Mouse (Mus musculus): ENCODE data around the gene Gm45062. TPM values are rescaled to one million over a fixed set of nuclear protein-coding genes. Genes with fewer than 3 reads are reported as not detected.
"Not testable (repeated sequence)": the region's sequence is repeated elsewhere in the genome, so short reads cannot be mapped to it uniquely, and the experiment has no call there.

The Gm45062 gene
- polyA plus RNA-seq, 1 experiment from 2014 or later: 5.5 TPM

DNA sequence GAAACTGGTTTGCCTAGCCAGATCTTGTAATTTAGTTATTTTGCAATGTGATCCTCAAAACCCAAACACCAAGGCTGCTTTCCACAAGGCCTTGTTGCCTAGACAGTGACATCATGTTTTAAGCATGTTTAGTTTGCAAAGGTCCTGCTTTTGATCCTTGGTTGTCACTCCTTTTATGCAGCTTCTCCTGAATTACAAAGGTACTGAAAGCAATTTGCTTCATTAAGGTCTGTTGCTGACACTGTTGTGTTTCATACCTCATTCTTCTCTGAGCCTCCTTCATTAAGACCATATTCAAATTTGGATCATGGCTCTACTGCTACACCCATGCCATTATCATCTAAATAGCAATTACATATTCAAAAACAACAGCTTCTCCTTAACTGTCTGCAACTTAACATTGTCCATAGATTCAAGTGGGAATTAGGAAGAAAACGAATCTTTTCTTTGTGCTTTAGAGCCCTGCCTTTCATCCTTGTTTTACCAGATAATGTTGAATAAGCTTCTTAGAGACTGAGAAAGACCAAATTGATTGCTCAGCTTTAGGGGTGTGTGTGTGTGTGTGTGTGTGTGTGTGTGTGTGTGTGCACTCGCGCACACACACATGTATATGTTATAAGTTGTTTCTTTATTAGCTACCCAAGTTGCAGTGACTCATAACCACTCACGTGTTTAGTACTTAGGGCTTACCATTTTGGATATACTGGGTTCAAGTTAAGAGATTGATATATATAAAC, 35.0 kb downstream of the Gm45062 start:
- H3K27me3 ChIP-seq (ENCODE audit: control insufficient read depth, insufficient read depth, low read length): no peaks in the 10 kb centered on the region
- H3K9me3 ChIP-seq (ENCODE audit: control insufficient read depth, low read length): no peaks in the 10 kb centered on the region
- no peaks in the 10 kb centered on the region for H3K36me3 ChIP-seq (ENCODE audit: control insufficient read depth, insufficient read depth, low read length)
- no peak overlapping the region for H3K4me2 ChIP-seq (replicated peaks; ENCODE audit: low read depth, low read length)
- H3K4me1 ChIP-seq (ENCODE audit: control insufficient read depth, insufficient read depth, low read length): no peaks in the 10 kb centered on the region
- H3K9ac ChIP-seq (ENCODE audit: low read depth, low read length): no peak overlapping the region
- 87% methylated on average over 4 of the region's 4 CpGs for WGBS
- H3K4me3 ChIP-seq (ENCODE audit: low read length): no peak overlapping the region
- ATAC-seq (ENCODE audit: low FRiP score, low TSS enrichment): no peak
- no peak overlapping the region for H3K27ac ChIP-seq (ENCODE audit: low read depth, low read length)

GRCm38 (mm10) chr6:8299066-8299863, 40.0 kb downstream of the Gm45062 start:
- no peaks in the 10 kb centered on the region for H3K4me1 ChIP-seq (ENCODE audit: control insufficient read depth, insufficient read depth, low read length)
- no peak overlapping the region for H3K4me2 ChIP-seq (replicated peaks; ENCODE audit: low read depth, low read length)
- no peak for ATAC-seq (ENCODE audit: low FRiP score, low TSS enrichment)
- WGBS: 86% methylated on average over 6 of the region's 6 CpGs
- no peak overlapping the region for H3K4me3 ChIP-seq (ENCODE audit: low read length)
- H3K27me3 ChIP-seq (ENCODE audit: control insufficient read depth, insufficient read depth, low read length): no peaks in the 10 kb centered on the region
- no peaks in the 10 kb centered on the region for H3K36me3 ChIP-seq (ENCODE audit: control insufficient read depth, insufficient read depth, low read length)
- H3K9me3 ChIP-seq (ENCODE audit: control insufficient read depth, low read length): no peaks in the 10 kb centered on the region
- H3K27ac ChIP-seq (ENCODE audit: low read depth, low read length): no peak overlapping the region
- no peak overlapping the region for H3K9ac ChIP-seq (ENCODE audit: low read depth, low read length)

DNA sequence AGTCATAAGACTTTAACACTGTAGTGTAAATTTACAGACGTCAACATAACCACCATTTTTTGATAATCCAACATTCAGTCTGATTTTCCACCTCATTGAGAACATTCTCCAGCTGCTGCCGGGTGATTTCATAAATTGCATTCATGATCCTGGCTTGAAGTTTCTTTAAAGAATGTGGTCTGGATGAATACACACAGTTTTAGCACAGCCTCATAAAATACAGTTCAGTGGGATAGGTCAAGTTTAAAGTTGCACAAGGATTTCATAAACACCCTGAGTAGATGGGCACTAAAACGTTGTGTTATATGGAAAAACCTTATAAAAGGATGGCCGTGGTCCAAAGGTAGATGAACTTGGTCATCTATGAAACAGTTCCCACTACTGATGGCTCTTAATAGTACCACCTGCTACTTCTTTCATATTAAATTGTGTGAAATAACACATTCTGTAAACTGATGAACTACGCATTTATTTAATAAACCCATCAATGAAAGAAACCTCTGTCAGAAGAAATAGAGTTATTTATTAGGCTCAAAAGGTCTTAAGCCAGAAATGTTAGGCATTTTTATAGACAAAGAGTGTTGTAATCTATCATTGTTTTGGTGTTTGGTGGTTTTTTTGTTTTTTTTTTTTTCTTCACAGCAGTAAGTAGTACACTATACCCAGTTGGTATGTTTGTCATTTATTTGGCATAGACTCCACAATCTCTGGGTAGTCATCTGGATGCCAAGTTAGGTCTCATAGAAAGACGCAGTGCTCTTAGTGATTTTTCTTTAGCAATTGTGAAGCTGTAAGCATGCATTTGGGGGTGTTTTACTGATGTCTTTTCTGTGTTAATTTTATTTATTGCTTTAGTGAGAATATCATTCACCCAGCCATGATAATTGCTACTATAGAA, 48.9 kb downstream of the Gm45062 start:
- ATAC-seq (ENCODE audit: low FRiP score, low TSS enrichment): no peak
- Histone ChIP-seq H3K4me3 (ENCODE audit: low read length) (no peak overlapping the region), H3K27me3 (ENCODE audit: control insufficient read depth, insufficient read depth, low read length) (no peaks in the 10 kb centered on the region), H3K4me1 (ENCODE audit: control insufficient read depth, insufficient read depth, low read length) (no peaks in the 10 kb centered on the region), H3K27ac (ENCODE audit: low read depth, low read length) (no peak overlapping the region), H3K9ac (ENCODE audit: low read depth, low read length) (no peak overlapping the region), H3K4me2 (replicated peaks; ENCODE audit: low read depth, low read length) (no peak overlapping the region), H3K9me3 (ENCODE audit: control insufficient read depth, low read length) (no peaks in the 10 kb centered on the region), H3K36me3 (ENCODE audit: control insufficient read depth, insufficient read depth, low read length) (no peaks in the 10 kb centered on the region)
- 75% methylated on average over 6 of the region's 6 CpGs for WGBS

DNA sequence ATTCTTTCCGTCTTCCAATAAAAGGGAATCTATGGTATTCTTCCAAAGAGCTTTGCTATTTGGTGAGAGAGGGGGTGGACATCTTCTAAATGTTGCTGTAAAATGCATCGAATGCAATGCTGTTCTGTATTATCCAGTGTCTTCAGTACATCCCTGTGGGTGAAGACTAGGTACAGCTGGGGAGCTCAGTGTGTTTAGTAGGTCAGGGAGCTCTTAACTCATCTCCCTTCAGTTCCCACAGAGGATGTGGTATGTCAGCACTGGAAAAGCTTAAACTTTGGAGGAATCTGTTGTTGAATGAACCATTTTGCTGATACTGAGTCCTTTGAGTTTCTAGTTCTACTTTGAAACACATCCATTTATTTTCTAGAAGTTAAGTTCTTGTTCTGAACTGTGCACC, 53.3 kb downstream of the Gm45062 start:
- Histone ChIP-seq H3K4me3 (ENCODE audit: low read length) (no peak overlapping the region), H3K4me2 (replicated peaks; ENCODE audit: low read depth, low read length) (no peak overlapping the region), H3K27ac (ENCODE audit: low read depth, low read length) (no peak overlapping the region), H3K36me3 (ENCODE audit: control insufficient read depth, insufficient read depth, low read length) (no peaks in the 10 kb centered on the region), H3K9ac (ENCODE audit: low read depth, low read length) (no peak overlapping the region), H3K27me3 (ENCODE audit: control insufficient read depth, insufficient read depth, low read length) (no peaks in the 10 kb centered on the region), H3K4me1 (ENCODE audit: control insufficient read depth, insufficient read depth, low read length) (no peaks in the 10 kb centered on the region), H3K9me3 (ENCODE audit: control insufficient read depth, low read length) (no peaks in the 10 kb centered on the region)
- no peak for ATAC-seq (ENCODE audit: low FRiP score, low TSS enrichment)
- 90% methylated on average over 2 of the region's 2 CpGs for WGBS

- no peaks in the 10 kb centered on the region for H3K27me3 ChIP-seq (ENCODE audit: control insufficient read depth, insufficient read depth, low read length)
- no peak overlapping the region for H3K9ac ChIP-seq (ENCODE audit: low read depth, low read length)
- no peaks in the 10 kb centered on the region for H3K36me3 ChIP-seq (ENCODE audit: control insufficient read depth, insufficient read depth, low read length)
- no peak for ATAC-seq (ENCODE audit: low FRiP score, low TSS enrichment)
- no peaks in the 10 kb centered on the region for H3K4me1 ChIP-seq (ENCODE audit: control insufficient read depth, insufficient read depth, low read length)
- H3K4me3 ChIP-seq (ENCODE audit: low read length): no peak overlapping the region
- no peaks in the 10 kb centered on the region for H3K9me3 ChIP-seq (ENCODE audit: control insufficient read depth, low read length)
- no peak overlapping the region for H3K4me2 ChIP-seq (replicated peaks; ENCODE audit: low read depth, low read length)
- no peak overlapping the region for H3K27ac ChIP-seq (ENCODE audit: low read depth, low read length)
Measured at GRCm38 (mm10) chr6:8316201-8316600, 57.0 kb downstream of the Gm45062 start.

DNA sequence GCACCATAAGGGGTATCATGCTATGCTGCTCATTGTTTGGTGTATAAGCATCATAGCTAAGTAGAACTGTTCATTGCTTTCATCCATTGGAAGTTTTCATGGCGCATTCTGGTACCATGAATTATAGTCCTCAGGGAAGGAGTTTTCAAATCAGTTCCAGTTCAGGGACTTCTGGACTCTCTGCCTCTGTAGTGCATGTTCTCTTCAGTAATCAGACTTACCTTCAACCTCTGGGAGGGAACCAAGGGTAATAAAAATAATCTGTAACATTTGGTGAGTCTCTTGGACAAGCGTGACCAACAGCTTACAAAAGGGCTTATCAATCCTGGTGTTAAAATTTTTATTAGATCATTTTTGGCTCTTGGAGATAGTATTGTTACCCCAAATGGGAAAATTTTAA, 60.3 kb downstream of the Gm45062 start:
- 93% methylated on average over 2 of the region's 2 CpGs for WGBS
- no peak overlapping the region for H3K4me3 ChIP-seq (ENCODE audit: low read length)
- H3K4me2 ChIP-seq (replicated peaks; ENCODE audit: low read depth, low read length): no peak overlapping the region
- H3K27ac ChIP-seq (ENCODE audit: low read depth, low read length): no peak overlapping the region
- ATAC-seq (ENCODE audit: low FRiP score, low TSS enrichment): no peak
- H3K9ac ChIP-seq (ENCODE audit: low read depth, low read length): no peak overlapping the region
- H3K4me1 ChIP-seq (ENCODE audit: control insufficient read depth, insufficient read depth, low read length): no peaks in the 10 kb centered on the region
- no peaks in the 10 kb centered on the region for H3K36me3 ChIP-seq (ENCODE audit: control insufficient read depth, insufficient read depth, low read length)
- H3K27me3 ChIP-seq (ENCODE audit: control insufficient read depth, insufficient read depth, low read length): no peaks in the 10 kb centered on the region
- H3K9me3 ChIP-seq (ENCODE audit: control insufficient read depth, low read length): no peaks in the 10 kb centered on the region

DNA sequence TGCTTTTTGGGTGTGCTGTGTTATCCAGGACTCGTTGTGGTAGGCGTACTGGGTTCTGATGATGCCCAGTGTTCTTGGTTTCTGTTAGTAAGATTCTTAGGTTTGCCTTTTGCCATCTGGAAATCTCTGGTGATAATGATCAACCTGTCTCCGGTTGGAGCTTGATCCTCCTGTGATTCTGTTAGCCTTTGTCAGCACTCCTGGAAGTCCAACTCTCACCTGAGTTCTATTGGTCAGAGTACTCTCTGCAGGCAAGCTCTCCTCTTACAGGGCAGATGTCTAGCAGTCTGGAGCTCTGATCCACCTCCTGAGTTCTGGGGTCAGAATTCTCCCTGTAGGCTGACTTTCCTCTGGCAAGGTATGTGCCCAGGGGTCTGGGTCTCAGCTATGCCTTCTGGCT, 72.2 kb downstream of the Gm45062 start:
- 96% methylated on average over 3 of the region's 3 CpGs for WGBS
- not testable (repeated sequence) for H3K4me1 ChIP-seq (ENCODE audit: control insufficient read depth, insufficient read depth, low read length); H3K4me3 ChIP-seq (ENCODE audit: low read length); H3K9ac ChIP-seq (ENCODE audit: low read depth, low read length); H3K36me3 ChIP-seq (ENCODE audit: control insufficient read depth, insufficient read depth, low read length); H3K27me3 ChIP-seq (ENCODE audit: control insufficient read depth, insufficient read depth, low read length); H3K27ac ChIP-seq (ENCODE audit: low read depth, low read length); H3K9me3 ChIP-seq (ENCODE audit: control insufficient read depth, low read length); ATAC-seq (ENCODE audit: low FRiP score, low TSS enrichment); H3K4me2 ChIP-seq (replicated peaks; ENCODE audit: low read depth, low read length)

- no peaks in the 10 kb centered on the region for H3K9me3 ChIP-seq (ENCODE audit: control insufficient read depth, low read length)
- 100% methylated on average over 1 of the region's 1 CpGs for WGBS
- ATAC-seq (ENCODE audit: low FRiP score, low TSS enrichment): no peak
- H3K27ac ChIP-seq (ENCODE audit: low read depth, low read length): no peak overlapping the region
- H3K4me3 ChIP-seq (ENCODE audit: low read length): no peak overlapping the region
- H3K4me1 ChIP-seq (ENCODE audit: control insufficient read depth, insufficient read depth, low read length): no peaks in the 10 kb centered on the region
- H3K36me3 ChIP-seq (ENCODE audit: control insufficient read depth, insufficient read depth, low read length): no peaks in the 10 kb centered on the region
- no peak overlapping the region for H3K4me2 ChIP-seq (replicated peaks; ENCODE audit: low read depth, low read length)
- H3K27me3 ChIP-seq (ENCODE audit: control insufficient read depth, insufficient read depth, low read length): no peaks in the 10 kb centered on the region
- no peak overlapping the region for H3K9ac ChIP-seq (ENCODE audit: low read depth, low read length)
Measured at GRCm38 (mm10) chr6:8333380-8333779, 74.1 kb downstream of the Gm45062 start.
